Mouse (Mus musculus): ENCODE data around the gene Btbd35f11. TPM values are rescaled to one million over a fixed set of nuclear protein-coding genes. Genes with fewer than 3 reads are reported as not detected.
"Not testable (repeated sequence)": the region's sequence is repeated elsewhere in the genome, so short reads cannot be mapped to it uniquely, and the experiment has no call there.

Gene Btbd35f11
- polyA plus RNA-seq (2015; fragmentation: Nextera tagmentation; extraction: Ambion mirVana): not detected in 2 replicates

DNA sequence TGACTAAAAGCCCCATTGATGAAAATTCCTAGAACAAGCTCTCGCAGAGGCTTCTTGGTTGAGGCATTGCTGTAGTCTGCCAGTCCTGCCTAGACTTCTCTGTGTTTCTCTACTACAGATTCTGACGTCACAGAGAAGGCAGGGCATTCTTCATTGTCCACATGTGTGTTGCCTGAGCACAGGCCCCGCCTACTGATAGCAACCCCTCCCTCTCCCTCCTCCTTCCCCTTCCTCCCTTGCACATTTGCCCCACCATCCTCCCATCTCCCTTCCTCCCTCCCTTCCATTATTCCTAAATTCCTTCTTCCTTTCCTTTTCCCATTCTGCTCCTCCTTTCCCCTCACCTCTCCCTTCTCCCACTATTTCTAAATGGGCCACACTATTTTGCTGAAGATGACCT lies at the start of gene Btbd35f11:
TSS of gene Btbd35f11 (minus strand) at position 101 of the 400 bp plus-strand sequence.
- 46% methylated on average over 1 of the region's 3 CpGs for WGBS
- not testable (repeated sequence) for ATAC-seq (replicated peaks); H3K36me3 ChIP-seq (replicated peaks); H3K4me1 ChIP-seq; H3K4me3 ChIP-seq; H3K27ac ChIP-seq; H3K9me3 ChIP-seq; H3K9ac ChIP-seq; H3K27me3 ChIP-seq (replicated peaks); H3K4me2 ChIP-seq

DNA sequence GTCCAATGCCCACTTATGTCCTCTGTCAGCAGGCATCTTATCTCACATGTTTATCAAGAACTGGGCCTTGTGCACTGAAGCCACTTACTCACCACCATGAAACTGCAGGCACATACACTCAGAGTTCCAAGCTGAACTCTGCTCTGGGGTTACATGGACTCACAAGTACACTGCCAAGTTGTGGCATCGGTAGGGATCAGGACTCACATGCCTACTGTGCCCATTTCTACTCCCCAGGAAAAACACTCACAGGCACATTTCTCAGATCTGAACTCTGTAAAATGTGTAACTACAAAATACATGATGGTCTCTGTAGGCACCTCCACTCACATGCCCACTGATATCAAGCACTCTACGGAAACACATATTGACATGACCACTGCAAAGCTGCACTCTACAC lies 33.5 kb downstream of the Btbd35f11 start:
- not testable (repeated sequence) for H3K4me2 ChIP-seq; ATAC-seq (replicated peaks); H3K27me3 ChIP-seq (replicated peaks); H3K4me3 ChIP-seq; H3K36me3 ChIP-seq (replicated peaks); H3K9me3 ChIP-seq; H3K9ac ChIP-seq; H3K4me1 ChIP-seq; H3K27ac ChIP-seq
- WGBS: 94% methylated on average over 2 of the region's 2 CpGs

Other genes with a start within 250 kb of the Btbd35f11 start
- gene Btbd35f24, start 247.9 kb downstream of the Btbd35f11 start, polyA plus RNA-seq (2015; fragmentation: Nextera tagmentation; extraction: Ambion mirVana): not detected in 2 replicates